Mouse (Mus musculus): ENCODE data around the gene Lypd3. TPM values are rescaled to one million over a fixed set of nuclear protein-coding genes. Genes with fewer than 3 reads are reported as not detected.
A peak's percentile ranks its signal among the peaks of the same experiment; 100 is the strongest.

Gene Lypd3
- total and polyA plus RNA-seq, 3 experiments: not detected

GRCm38 (mm10) chr7:24608561-24608960 lies 27.8 kb upstream of the Lypd3 start:
- no peaks in the 10 kb centered on the region for H3K9me3 ChIP-seq (replicated peaks; ENCODE audit: insufficient read depth, low read length)
- no peaks in the 10 kb centered on the region for H3K27me3 ChIP-seq (ENCODE audit: control insufficient read depth in 1 of 2, insufficient read depth in 2 of 2, low read length in 2 of 2)
- no peak overlapping the region for H3K9ac ChIP-seq (ENCODE audit: control insufficient read depth, low read depth, low read length, poor library complexity, severe bottlenecking)
- peaks cover 0 to 4% of the 10 kb centered on the region in 2 experiments; a peak in 2 of 4 replicates for H3K4me1 ChIP-seq (ENCODE audit: control insufficient read depth in 1 of 2, insufficient read depth in 2 of 2, low read length in 2 of 2)
- TF ChIP-seq USF1 (IDR thresholded peaks at IDR 0.05; ENCODE audit: low read depth, low read length): no peak
- TF ChIP-seq POLR2A (IDR thresholded peaks at IDR 0.05; ENCODE audit: control insufficient read depth in 1 of 2, insufficient read depth in 1 of 2, low read depth in 1 of 2, low read length in 2 of 2, poor library complexity in 1 of 2): no peak
- TF ChIP-seq ELF1 (IDR thresholded peaks at IDR 0.05; ENCODE audit: low read depth, low read length): no peak
- no peak for TF ChIP-seq KAT2A (conservative IDR thresholded peaks at IDR 0.05; ENCODE audit: low read depth, low read length)
- TF ChIP-seq GATA1 (IDR thresholded peaks at IDR 0.05; ENCODE audit: low read depth, low read length): no peak
- no peak for TF ChIP-seq ETS1 (IDR thresholded peaks at IDR 0.05; ENCODE audit: low read depth, low read length)
- no peak for TF ChIP-seq POLR2AphosphoS5 (IDR thresholded peaks at IDR 0.05; ENCODE audit: borderline replicate concordance, low read depth, low read length)
- no peak for TF ChIP-seq UBTF (IDR thresholded peaks at IDR 0.05; ENCODE audit: borderline replicate concordance, insufficient read depth, low read depth, low read length)
- TF ChIP-seq MYB (IDR thresholded peaks at IDR 0.05; ENCODE audit: low read depth, low read length): no peak
- no peak for TF ChIP-seq MAFK (IDR thresholded peaks at IDR 0.05; ENCODE audit: borderline replicate concordance, low read depth, low read length)
- no peak for TF ChIP-seq JUND (IDR thresholded peaks at IDR 0.05; ENCODE audit: low read depth, low read length)
- no peak for TF ChIP-seq ZKSCAN1 (IDR thresholded peaks at IDR 0.05; ENCODE audit: low read depth, low read length)
- no peak for TF ChIP-seq TAL1 (IDR thresholded peaks at IDR 0.05; ENCODE audit: low read length)
- no peak for TF ChIP-seq HCFC1 (IDR thresholded peaks at IDR 0.05; ENCODE audit: low read depth, low read length)
- no peak for TF ChIP-seq TCF12 (IDR thresholded peaks at IDR 0.05; ENCODE audit: low read depth, low read length)
- TF ChIP-seq MYC (IDR thresholded peaks at IDR 0.05; ENCODE audit: low read depth, low read length): no peak
- TF ChIP-seq E2F4 (IDR thresholded peaks at IDR 0.05; ENCODE audit: borderline replicate concordance, low read depth, low read length): no peak
- H3K4me3 ChIP-seq (ENCODE audit: control insufficient read depth in 1 of 2, insufficient read depth in 1 of 2, low read depth in 2 of 2, low read length in 2 of 2): no peak overlapping the region
- H3K79me2 ChIP-seq (ENCODE audit: control insufficient read depth, insufficient read depth, low read length, poor library complexity): peaks cover 1% of the 10 kb centered on the region; the same call in 1 of the 2 replicates
- H3K27ac ChIP-seq (ENCODE audit: control insufficient read depth, low read depth, low read length): no peak overlapping the region
- no peak for DNase-seq (ENCODE audit: low read depth, low spot score)
- peaks cover 0 to 2% of the 10 kb centered on the region in 2 experiments; a peak in 1 of 4 replicates for H3K36me3 ChIP-seq (ENCODE audit: control insufficient read depth in 1 of 2, insufficient read depth in 2 of 2, low read length in 2 of 2)

GRCm38 (mm10) chr7:24610144-24610878 lies 26.0 kb upstream of the Lypd3 start, which contains the start of gene Phldb3:
TSS of gene Phldb3 (plus strand) at chr7:24610763.
- H3K9ac ChIP-seq (ENCODE audit: control insufficient read depth, low read depth, low read length, poor library complexity, severe bottlenecking): peak within 1 kb of the TSS; percentile 77
- no peaks in the 10 kb centered on the region for H3K9me3 ChIP-seq (replicated peaks; ENCODE audit: insufficient read depth, low read length)
- peak within 1 kb of the TSS; percentile 79 to 99 for H3K4me3 ChIP-seq (ENCODE audit: control insufficient read depth in 1 of 2, insufficient read depth in 1 of 2, low read depth in 2 of 2, low read length in 2 of 2)
- H3K36me3 ChIP-seq (ENCODE audit: control insufficient read depth in 1 of 2, insufficient read depth in 2 of 2, low read length in 2 of 2): peaks cover 0 to 10% of the 10 kb centered on the region in 2 experiments; a peak in 2 of 4 replicates
- TF ChIP-seq UBTF (IDR thresholded peaks at IDR 0.05; ENCODE audit: borderline replicate concordance, insufficient read depth, low read depth, low read length): peak; percentile 60; the same call in 1 of the 2 replicates
- TF ChIP-seq ZMIZ1 (IDR thresholded peaks at IDR 0.05; ENCODE audit: low read depth, low read length): no peak
- no peak for TF ChIP-seq E2F4 (IDR thresholded peaks at IDR 0.05; ENCODE audit: borderline replicate concordance, low read depth, low read length)
- TF ChIP-seq POLR2AphosphoS5 (IDR thresholded peaks at IDR 0.05; ENCODE audit: borderline replicate concordance, low read depth, low read length): no peak
- TF ChIP-seq MAZ (IDR thresholded peaks at IDR 0.05; ENCODE audit: low read depth, low read length): peak; percentile 86; the same call in 1 of the 2 replicates
- TF ChIP-seq JUND (IDR thresholded peaks at IDR 0.05; ENCODE audit: low read depth, low read length): no peak
- no peak for TF ChIP-seq BHLHE40 (IDR thresholded peaks at IDR 0.05; ENCODE audit: borderline replicate concordance, low read depth, low read length)
- no peak for TF ChIP-seq NELFE (IDR thresholded peaks at IDR 0.05; ENCODE audit: low read depth, low read length)
- TF ChIP-seq MYB (IDR thresholded peaks at IDR 0.05; ENCODE audit: low read depth, low read length): no peak
- TF ChIP-seq NRF1 (IDR thresholded peaks at IDR 0.05; ENCODE audit: insufficient read depth, low read depth, low read length, poor library complexity, severe bottlenecking): no peak
- TF ChIP-seq POLR2AphosphoS2 (IDR thresholded peaks at IDR 0.05; ENCODE audit: low read length): no peak
- no peak for TF ChIP-seq RCOR1 (IDR thresholded peaks at IDR 0.05; ENCODE audit: low read depth, low read length)
- TF ChIP-seq ELF1 (IDR thresholded peaks at IDR 0.05; ENCODE audit: low read depth, low read length): peak; percentile 64; the same call in 1 of the 2 replicates
- no peak for TF ChIP-seq HCFC1 (IDR thresholded peaks at IDR 0.05; ENCODE audit: low read depth, low read length)
- no peak for TF ChIP-seq MAX (IDR thresholded peaks at IDR 0.05; ENCODE audit: low read length)
- no peak for TF ChIP-seq CHD2 (IDR thresholded peaks at IDR 0.05; ENCODE audit: low read length)
- peaks cover 1% of the 10 kb centered on the region; the same call in 1 of the 2 replicates for H3K79me2 ChIP-seq (ENCODE audit: control insufficient read depth, insufficient read depth, low read length, poor library complexity)
- DNase-seq (ENCODE audit: low read depth, low spot score): no peak
- H3K27ac ChIP-seq (ENCODE audit: control insufficient read depth, low read depth, low read length): peak within 1 kb of the TSS; percentile 32
- peaks cover 0 to 13% of the 10 kb centered on the region in 2 experiments; a peak in 2 of 4 replicates for H3K4me1 ChIP-seq (ENCODE audit: control insufficient read depth in 1 of 2, insufficient read depth in 2 of 2, low read length in 2 of 2)
- H3K27me3 ChIP-seq (ENCODE audit: control insufficient read depth in 1 of 2, insufficient read depth in 2 of 2, low read length in 2 of 2): no peaks in the 10 kb centered on the region

Measured in MEL (cell line).